Mouse (Mus musculus): ENCODE data around the gene Wdr83. TPM values are rescaled to one million over a fixed set of nuclear protein-coding genes. Genes with fewer than 3 reads are reported as not detected.
A peak's percentile ranks its signal among the peaks of the same experiment; 100 is the strongest.

The Wdr83 gene
- polyA plus RNA-seq, 1 experiment, result 37.7 TPM

DNA sequence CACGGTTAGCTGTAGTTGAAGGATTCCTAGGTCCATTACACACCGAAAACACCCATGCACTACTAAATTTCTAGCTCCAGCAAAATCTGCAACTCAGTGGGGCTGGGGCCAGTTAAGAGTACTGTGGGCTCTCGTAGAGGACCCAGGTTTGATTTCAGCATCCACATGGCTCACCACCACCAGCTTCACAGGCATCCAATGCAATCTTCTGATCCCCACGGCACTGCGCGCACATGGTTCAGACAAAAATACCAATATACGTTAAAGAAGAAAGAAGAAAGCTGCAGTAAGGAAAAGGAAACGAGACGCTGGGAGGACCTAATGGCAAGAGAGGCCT, 44.8 kb downstream of the Wdr83 start:
- DNase-seq, result no peak
- peak overlapping the region; percentile 73 for H3K27ac ChIP-seq (ENCODE audit: insufficient read depth, low read depth, low read length)
- no peaks in the 10 kb centered on the region for H3K36me3 ChIP-seq (ENCODE audit: control insufficient read depth, insufficient read depth, low read length)
- H3K4me1 ChIP-seq (ENCODE audit: control insufficient read depth, insufficient read depth, low read length), result peaks cover 29% of the 10 kb centered on the region
- no peaks in the 10 kb centered on the region for H3K27me3 ChIP-seq (replicated peaks; ENCODE audit: control insufficient read depth, insufficient read depth, low read length)
- no peak for TF ChIP-seq POLR2A (IDR thresholded peaks at IDR 0.05; ENCODE audit: low read depth, low read length)
- TF ChIP-seq CTCF (conservative IDR thresholded peaks at IDR 0.05; ENCODE audit: insufficient read depth, insufficient read length, low read depth, low read length), result no peak
- WGBS, result under 1% methylated on average over 9 of the region's 9 CpGs
- H3K4me3 ChIP-seq (ENCODE audit: insufficient read depth, low read depth, low read length), result peak overlapping the region; percentile 80

DNA sequence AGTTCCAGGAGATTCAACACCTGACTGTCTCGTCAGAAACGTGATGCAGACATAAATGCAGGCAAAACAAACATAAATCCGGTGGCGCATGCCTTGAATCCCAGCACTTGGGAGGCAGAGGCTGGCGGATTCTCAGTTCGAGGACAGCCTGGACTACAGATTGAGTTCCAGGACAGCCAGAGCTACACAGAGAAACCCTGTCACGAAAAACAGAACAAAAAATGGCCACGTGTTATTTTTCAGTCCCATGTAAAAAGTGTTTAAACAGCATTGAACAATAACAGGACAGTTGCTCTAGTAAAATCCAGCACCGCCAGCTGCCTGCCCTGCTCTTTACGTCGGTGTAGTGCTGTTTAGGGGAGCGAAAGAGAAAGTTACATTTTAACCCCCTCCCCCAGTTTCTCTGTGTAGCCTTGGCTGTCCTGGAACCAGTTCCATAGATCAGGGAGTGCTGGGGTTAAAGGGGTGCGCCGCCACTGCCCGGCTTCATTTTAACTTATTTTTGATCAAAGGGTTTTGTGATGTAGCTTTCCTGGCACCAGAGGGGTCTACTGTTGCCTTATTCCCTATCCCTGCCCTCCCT, 45.3 kb downstream of the Wdr83 start:
- under 1% methylated on average over 15 of the region's 15 CpGs for WGBS

DNA sequence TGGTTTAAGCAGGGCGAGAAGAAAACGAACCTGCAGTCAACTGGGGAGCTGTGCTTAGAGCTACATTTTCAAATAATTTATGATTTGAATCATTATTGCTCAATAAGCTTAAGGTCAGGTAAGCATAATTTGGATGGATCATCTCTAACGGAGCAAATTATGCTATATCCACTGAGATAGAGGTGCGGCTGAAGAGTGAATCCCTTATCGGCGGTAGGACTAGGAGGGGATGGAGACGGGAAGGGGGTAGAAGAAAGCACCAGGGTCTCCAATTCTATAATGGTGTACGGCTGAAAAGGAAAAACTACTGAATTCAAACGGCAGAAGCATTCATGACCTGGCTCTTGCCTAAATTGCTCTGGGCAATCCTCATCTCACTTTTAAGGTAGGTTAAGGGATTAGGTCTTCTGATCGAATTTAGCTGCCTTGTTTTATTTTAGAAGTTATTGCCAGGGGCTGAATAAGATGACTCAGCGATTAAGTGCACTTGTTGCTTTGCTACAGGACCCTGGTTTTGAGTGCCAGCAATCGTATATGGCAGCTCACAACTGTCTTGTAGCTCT, 45.9 kb downstream of the Wdr83 start:
- Histone ChIP-seq H3K4me3 (ENCODE audit: insufficient read depth, low read depth, low read length) (peak overlapping the region; percentile 80), H3K27me3 (replicated peaks; ENCODE audit: control insufficient read depth, insufficient read depth, low read length) (no peaks in the 10 kb centered on the region), H3K27ac (ENCODE audit: insufficient read depth, low read depth, low read length) (peak overlapping the region; percentile 73), H3K4me1 (ENCODE audit: control insufficient read depth, insufficient read depth, low read length) (peaks cover 30% of the 10 kb centered on the region), H3K36me3 (ENCODE audit: control insufficient read depth, insufficient read depth, low read length) (no peaks in the 10 kb centered on the region; the same call in 1 of the 2 replicates)
- no peak for DNase-seq
- WGBS, result 6% methylated on average over 12 of the region's 12 CpGs
- TF ChIP-seq POLR2A (IDR thresholded peaks at IDR 0.05; ENCODE audit: low read depth, low read length) (no peak), CTCF (conservative IDR thresholded peaks at IDR 0.05; ENCODE audit: insufficient read depth, insufficient read length, low read depth, low read length) (no peak)

More for the DNA sequence above, 45.3 kb downstream of the Wdr83 start:
- Histone ChIP-seq H3K4me3 (ENCODE audit: insufficient read depth, low read depth, low read length) (peak overlapping the region; percentile 80), H3K27ac (ENCODE audit: insufficient read depth, low read depth, low read length) (peak overlapping the region; percentile 73; the same call in 1 of the 2 replicates), H3K4me1 (ENCODE audit: control insufficient read depth, insufficient read depth, low read length) (peaks cover 30% of the 10 kb centered on the region), H3K36me3 (ENCODE audit: control insufficient read depth, insufficient read depth, low read length) (no peaks in the 10 kb centered on the region), H3K27me3 (replicated peaks; ENCODE audit: control insufficient read depth, insufficient read depth, low read length) (no peaks in the 10 kb centered on the region)
- TF ChIP-seq POLR2A (IDR thresholded peaks at IDR 0.05; ENCODE audit: low read depth, low read length) (no peak), CTCF (conservative IDR thresholded peaks at IDR 0.05; ENCODE audit: insufficient read depth, insufficient read length, low read depth, low read length) (no peak)
- peak; percentile 48 for DNase-seq

DNA sequence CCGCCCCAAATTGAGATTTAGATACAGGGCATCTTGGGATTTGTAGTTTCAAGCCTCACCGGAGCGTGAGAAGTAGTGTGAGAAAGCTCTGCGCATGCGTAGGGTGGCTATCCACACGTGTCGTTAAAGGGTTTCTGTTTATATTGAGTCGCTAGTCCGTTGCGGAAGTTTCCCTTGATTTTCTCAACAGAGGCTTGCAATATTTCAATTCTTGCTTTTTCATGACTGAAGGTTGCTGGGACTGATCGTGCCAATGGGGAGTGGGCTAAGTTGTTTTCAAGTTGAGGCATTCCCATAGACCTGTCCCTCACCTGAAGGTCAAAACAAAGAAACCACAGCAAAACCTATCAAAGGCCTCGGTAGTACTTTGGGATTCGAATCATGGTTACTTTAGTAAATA, 46.3 kb downstream of the Wdr83 start:
- no peak for TF ChIP-seq CTCF (conservative IDR thresholded peaks at IDR 0.05; ENCODE audit: insufficient read depth, insufficient read length, low read depth, low read length)
- no peak for TF ChIP-seq POLR2A (IDR thresholded peaks at IDR 0.05; ENCODE audit: low read depth, low read length)
- WGBS, result 2% methylated on average over 13 of the region's 13 CpGs
- Histone ChIP-seq H3K27ac (ENCODE audit: insufficient read depth, low read depth, low read length) (peak overlapping the region; percentile 73), H3K4me3 (ENCODE audit: insufficient read depth, low read depth, low read length) (peak overlapping the region; percentile 50), H3K4me1 (ENCODE audit: control insufficient read depth, insufficient read depth, low read length) (peaks cover 30% of the 10 kb centered on the region), H3K27me3 (replicated peaks; ENCODE audit: control insufficient read depth, insufficient read depth, low read length) (no peaks in the 10 kb centered on the region), H3K36me3 (ENCODE audit: control insufficient read depth, insufficient read depth, low read length) (no peaks in the 10 kb centered on the region; the same call in 1 of the 2 replicates)
- peak; percentile 85 for DNase-seq

DNA sequence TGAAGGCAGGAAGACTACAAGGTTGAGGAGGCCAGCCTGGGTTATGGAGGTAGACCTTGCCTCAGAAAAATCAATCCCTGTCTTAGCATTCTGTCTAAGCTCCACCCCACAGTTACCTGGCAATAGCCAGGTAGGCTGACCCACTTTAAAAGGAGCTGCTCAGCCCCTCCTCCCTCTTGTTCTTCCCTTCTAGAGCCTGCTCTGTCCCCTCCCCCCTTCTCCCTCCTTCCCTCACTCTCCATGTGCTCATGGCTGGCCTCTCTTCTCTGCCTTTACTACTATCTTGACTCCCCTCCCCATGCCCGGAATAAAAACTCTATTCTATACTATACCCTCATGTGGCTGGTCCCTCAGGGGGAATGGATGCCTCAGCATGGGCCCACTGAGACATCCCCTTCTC, 47.2 kb downstream of the Wdr83 start:
- peaks cover 34% of the 10 kb centered on the region for H3K4me1 ChIP-seq (ENCODE audit: control insufficient read depth, insufficient read depth, low read length)
- H3K27me3 ChIP-seq (replicated peaks; ENCODE audit: control insufficient read depth, insufficient read depth, low read length), result no peaks in the 10 kb centered on the region
- TF ChIP-seq CTCF (conservative IDR thresholded peaks at IDR 0.05; ENCODE audit: insufficient read depth, insufficient read length, low read depth, low read length) (no peak), POLR2A (IDR thresholded peaks at IDR 0.05; ENCODE audit: low read depth, low read length) (no peak)
- H3K36me3 ChIP-seq (ENCODE audit: control insufficient read depth, insufficient read depth, low read length), result no peaks in the 10 kb centered on the region; the same call in 1 of the 2 replicates
- H3K27ac ChIP-seq (ENCODE audit: insufficient read depth, low read depth, low read length), result 0 out of 2 replicates have a peak overlapping the region, but pooled peaks have one; percentile 14
- WGBS, result 67% methylated on average over 1 of the region's 1 CpGs
- DNase-seq, result peak; percentile 51
- H3K4me3 ChIP-seq (ENCODE audit: insufficient read depth, low read depth, low read length), result no peak overlapping the region

DNA sequence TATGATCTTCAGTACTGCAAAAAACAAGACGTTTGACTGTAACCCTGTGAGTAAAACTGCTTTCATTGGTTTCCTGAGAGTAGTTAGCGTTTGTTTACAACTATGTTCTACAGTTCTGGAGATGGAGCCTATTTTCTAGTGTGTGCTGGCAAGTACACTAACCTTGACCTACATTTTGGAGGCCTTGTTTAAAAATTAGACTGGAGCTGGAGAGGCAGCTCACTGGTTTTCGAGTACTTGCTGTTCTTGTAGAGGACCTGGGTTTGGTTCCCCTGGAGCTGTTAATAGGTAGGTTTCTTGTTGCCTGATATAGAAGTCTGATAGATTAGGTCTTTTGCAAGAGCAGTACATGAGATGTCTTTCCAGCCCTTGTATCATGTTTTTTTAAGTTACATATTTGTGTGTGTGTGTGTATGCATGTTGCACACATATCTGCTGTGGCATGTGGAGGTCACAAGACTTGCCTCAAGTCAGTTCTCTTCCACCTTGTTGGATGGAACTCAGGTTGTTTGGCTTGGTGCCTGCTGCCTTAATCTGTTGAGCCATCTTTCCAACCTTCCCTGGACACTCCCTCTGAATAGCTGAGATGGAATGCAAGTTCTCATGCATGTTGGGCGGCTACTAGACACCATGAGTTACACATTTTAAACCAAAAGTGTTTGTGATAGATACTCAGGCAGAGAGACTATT, 48.3 kb downstream of the Wdr83 start:
- H3K27ac ChIP-seq (ENCODE audit: insufficient read depth, low read depth, low read length), result peak overlapping the region; percentile 86
- DNase-seq, result peak; percentile 83
- peaks cover 37% of the 10 kb centered on the region for H3K4me1 ChIP-seq (ENCODE audit: control insufficient read depth, insufficient read depth, low read length)
- TF ChIP-seq CTCF (conservative IDR thresholded peaks at IDR 0.05; ENCODE audit: insufficient read depth, insufficient read length, low read depth, low read length), result no peak
- TF ChIP-seq POLR2A (IDR thresholded peaks at IDR 0.05; ENCODE audit: low read depth, low read length), result no peak
- H3K36me3 ChIP-seq (ENCODE audit: control insufficient read depth, insufficient read depth, low read length), result no peaks in the 10 kb centered on the region; the same call in 1 of the 2 replicates
- no peak overlapping the region for H3K4me3 ChIP-seq (ENCODE audit: insufficient read depth, low read depth, low read length)
- H3K27me3 ChIP-seq (replicated peaks; ENCODE audit: control insufficient read depth, insufficient read depth, low read length), result no peaks in the 10 kb centered on the region
- WGBS, result 30% methylated on average over 4 of the region's 4 CpGs

DNA sequence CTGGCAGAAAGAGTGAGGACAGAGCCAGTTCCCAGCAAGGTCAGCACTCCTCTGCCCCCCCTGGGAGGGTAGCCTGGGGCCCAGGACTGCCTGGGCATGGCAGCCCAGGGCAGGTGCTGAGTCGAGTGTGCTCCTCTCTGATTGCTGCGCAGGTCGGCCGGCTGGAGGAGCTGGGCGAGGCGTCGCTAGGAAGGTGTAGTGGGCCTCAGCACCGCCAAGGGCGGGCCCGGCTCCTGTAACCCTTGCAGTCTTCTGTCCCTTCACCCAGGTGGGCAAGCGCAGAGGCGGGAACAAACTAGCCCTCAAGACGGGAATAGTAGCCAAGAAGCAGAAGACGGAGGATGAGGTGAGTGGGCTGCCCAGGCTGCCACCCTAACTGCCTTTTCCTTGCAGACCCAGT, 51.8 kb downstream of the Wdr83 start:
- Histone ChIP-seq H3K4me3 (ENCODE audit: insufficient read depth, low read depth, low read length) (no peak overlapping the region), H3K27ac (ENCODE audit: insufficient read depth, low read depth, low read length) (no peak overlapping the region)
- 73% methylated on average over 14 of the region's 14 CpGs for WGBS

More for the DNA sequence above, 51.8 kb downstream of the Wdr83 start:
- no peaks in the 10 kb centered on the region for H3K27me3 ChIP-seq (replicated peaks; ENCODE audit: control insufficient read depth, insufficient read depth, low read length)
- no peak for DNase-seq
- TF ChIP-seq CTCF (conservative IDR thresholded peaks at IDR 0.05; ENCODE audit: insufficient read depth, insufficient read length, low read depth, low read length) (no peak), POLR2A (IDR thresholded peaks at IDR 0.05; ENCODE audit: low read depth, low read length) (no peak)
- no peaks in the 10 kb centered on the region; the same call in 1 of the 2 replicates for H3K36me3 ChIP-seq (ENCODE audit: control insufficient read depth, insufficient read depth, low read length)
- H3K4me1 ChIP-seq (ENCODE audit: control insufficient read depth, insufficient read depth, low read length), result peaks cover 39% of the 10 kb centered on the region

Data from kidney, adult 2 months (tissue).